Mouse (Mus musculus) forebrain, postnatal 0 days (tissue): Measurements from ENCODE around the gene Igf1. TPM values are rescaled to one million over a fixed set of nuclear protein-coding genes. Genes with fewer than 3 reads are reported as not detected.

ENCODE experiments used
- ATAC-seq: fragments of 200-750 bp; cut with Nextera tagmentation; 2 replicates; pipeline ENCODE4 v1.8.0; 2017; ENCODE audit warnings: mild to moderate bottlenecking, moderate library complexity
- DNase-seq: peaks from one replicate; pipeline ENCODE4 v3.0.0-alpha.2; 2015
- H3K27ac ChIP-seq: fragments of 300-500 bp; sonication (generic); 2 replicates; pipeline ENCODE4 v1.5.1; 2014; ENCODE audit warnings: low read depth, mild to moderate bottlenecking, antibody characterized with exemption, low read length, moderate library complexity, mixed read lengths
- H3K27me3 ChIP-seq: fragments of 300-500 bp; sonication (generic); 2 replicates; pipeline ENCODE4 v1.6.1; 2014; ENCODE audit warnings: mild to moderate bottlenecking, low read length, mixed read lengths; ENCODE audit not compliant: insufficient read depth
- H3K36me3 ChIP-seq: fragments of 300-500 bp; sonication (generic); 2 replicates; pipeline ENCODE4 v1.6.1; 2014; ENCODE audit warnings: mild to moderate bottlenecking, moderate library complexity; ENCODE audit not compliant: insufficient read depth
- H3K4me1 ChIP-seq: fragments of 300-500 bp; sonication (generic); 2 replicates; pipeline ENCODE4 v1.6.1; 2014; ENCODE audit warnings: antibody characterized with exemption; ENCODE audit not compliant: insufficient read depth
- H3K4me2 ChIP-seq: fragments of 300-500 bp; sonication (generic); 2 replicates; pipeline ENCODE4 v1.6.1; 2014; ENCODE audit warnings: low read depth, mild to moderate bottlenecking, moderate library complexity
- H3K4me3 ChIP-seq: fragments of 300-500 bp; sonication (generic); 2 replicates; pipeline ENCODE4 v1.5.1; 2014; ENCODE audit warnings: low read depth, low read length, mixed read lengths
- H3K9ac ChIP-seq: fragments of 300-500 bp; sonication (generic); 2 replicates; pipeline ENCODE4 v1.6.1; 2014; ENCODE audit warnings: mild to moderate bottlenecking
- H3K9me3 ChIP-seq: fragments of 300-500 bp; sonication (generic); 2 replicates; pipeline ENCODE4 v1.6.1; 2016; ENCODE audit warnings: low read length
- CTCF ChIP-seq: sonication (generic); IDR thresholded peaks from 2 replicates; pipeline ENCODE4 v1.5.1; 2016; ENCODE audit warnings: antibody characterized with exemption, control low read depth, low read depth
- WGBS: fragments of 180-500 bp; shearing (Covaris S2); extraction: QIAGEN DNeasy Blood & Tissue Kit; methylation state at CpG from one replicate; pipeline ENCODE4 v1.1.7; 2014; 5-methylcytosine and 5-hydroxymethylcytosine counted together
- polyA plus RNA-seq: library from polyadenylated mRNA; unstranded; fragments of >200 nt; fragmentation: Nextera tagmentation; extraction: Ambion mirVana; gene quantifications from 2 replicates; pipeline ENCODE4 v1.2.1, GENCODE M21; 2015
- total RNA-seq: library from RNA; depleted of rRNA; stranded (reverse); fragments of >200 nt; gene quantifications from 2 replicates; pipeline ENCODE4 v1.2.3, GENCODE M21; 2014

The Igf1 gene
- total and polyA plus RNA-seq, 2 experiments from 2014 or later = 8.4 to 11.5 TPM

DNA sequence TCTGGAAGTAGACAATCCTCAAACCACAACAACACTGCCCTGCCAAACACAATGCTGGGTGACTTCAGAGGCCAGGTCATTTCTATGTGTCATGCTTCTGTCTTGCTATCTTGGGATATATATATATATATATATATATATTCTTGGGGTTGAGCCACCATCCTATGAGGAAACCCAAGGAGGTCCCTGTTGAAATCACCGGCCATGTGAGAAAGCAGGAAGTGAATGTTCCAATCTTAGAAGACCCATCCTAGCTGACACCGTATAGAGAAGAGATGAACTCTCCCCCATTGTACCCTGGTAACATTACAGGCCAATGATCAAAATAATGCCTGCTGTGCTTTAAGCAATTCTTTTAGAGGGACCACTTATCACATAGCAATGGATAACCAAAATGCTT, 28.1 kb upstream of the Igf1 start:
- Histone ChIP-seq H3K4me3 (no peak overlapping the region), H3K4me1 (no peaks in the 10 kb centered on the region), H3K27me3 (no peaks in the 10 kb centered on the region), H3K27ac (no peak overlapping the region), H3K36me3 (no peaks in the 10 kb centered on the region), H3K9me3 (no peaks in the 10 kb centered on the region), H3K9ac (no peak overlapping the region), H3K4me2 (no peak overlapping the region)
- 97% methylated on average over 2 of the region's 2 CpGs for WGBS
- TF ChIP-seq CTCF = no peak
- ATAC-seq = no peak
- DNase-seq = no peak

DNA sequence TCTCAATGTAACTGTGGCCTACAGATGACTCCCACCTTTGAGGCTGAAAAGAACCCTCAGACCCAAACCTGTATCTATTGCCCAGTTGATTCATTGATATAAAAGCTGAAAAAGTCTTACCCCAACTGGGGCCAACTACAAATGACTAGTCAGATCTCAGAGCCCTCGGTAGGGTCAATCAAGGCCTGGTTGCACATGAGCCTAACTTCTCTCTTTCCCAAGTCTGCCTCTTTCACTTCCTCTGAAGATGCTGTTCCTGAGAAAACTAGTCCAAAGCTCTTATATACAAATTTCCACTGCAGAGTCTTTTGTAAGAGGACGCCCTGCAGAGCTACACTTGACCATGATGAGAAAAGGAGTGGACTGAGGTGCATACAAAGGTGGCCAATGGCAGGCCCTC, 27.4 kb upstream of the Igf1 start:
- Histone ChIP-seq H3K4me1 (no peaks in the 10 kb centered on the region), H3K27ac (no peak overlapping the region), H3K4me2 (no peak overlapping the region), H3K36me3 (no peaks in the 10 kb centered on the region), H3K4me3 (no peak overlapping the region), H3K9ac (no peak overlapping the region), H3K27me3 (no peaks in the 10 kb centered on the region), H3K9me3 (no peaks in the 10 kb centered on the region)
- no peak for ATAC-seq
- TF ChIP-seq CTCF = no peak
- no peak for DNase-seq
- 90% methylated on average over 2 of the region's 2 CpGs for WGBS

GRCm38 (mm10) chr10:87832101-87832500, 26.0 kb upstream of the Igf1 start:
- Histone ChIP-seq H3K9ac (no peak overlapping the region), H3K27me3 (no peaks in the 10 kb centered on the region), H3K27ac (no peak overlapping the region), H3K4me2 (no peak overlapping the region), H3K36me3 (no peaks in the 10 kb centered on the region), H3K9me3 (no peaks in the 10 kb centered on the region), H3K4me3 (no peak overlapping the region), H3K4me1 (no peaks in the 10 kb centered on the region)
- DNase-seq = no peak
- ATAC-seq = no peak
- 93% methylated on average over 1 of the region's 1 CpGs for WGBS
- no peak for TF ChIP-seq CTCF

GRCm38 (mm10) chr10:87839454-87839853, 18.6 kb upstream of the Igf1 start:
- 94% methylated on average over 1 of the region's 1 CpGs for WGBS
- ATAC-seq (no peak), DNase-seq (no peak)
- no peak for TF ChIP-seq CTCF
- no peaks in the 10 kb centered on the region for H3K9me3 ChIP-seq
- H3K9ac ChIP-seq = no peak overlapping the region
- no peaks in the 10 kb centered on the region for H3K27me3 ChIP-seq
- no peak overlapping the region for H3K4me3 ChIP-seq
- no peaks in the 10 kb centered on the region for H3K4me1 ChIP-seq
- H3K27ac ChIP-seq = no peak overlapping the region
- no peaks in the 10 kb centered on the region for H3K36me3 ChIP-seq
- no peak overlapping the region for H3K4me2 ChIP-seq

DNA sequence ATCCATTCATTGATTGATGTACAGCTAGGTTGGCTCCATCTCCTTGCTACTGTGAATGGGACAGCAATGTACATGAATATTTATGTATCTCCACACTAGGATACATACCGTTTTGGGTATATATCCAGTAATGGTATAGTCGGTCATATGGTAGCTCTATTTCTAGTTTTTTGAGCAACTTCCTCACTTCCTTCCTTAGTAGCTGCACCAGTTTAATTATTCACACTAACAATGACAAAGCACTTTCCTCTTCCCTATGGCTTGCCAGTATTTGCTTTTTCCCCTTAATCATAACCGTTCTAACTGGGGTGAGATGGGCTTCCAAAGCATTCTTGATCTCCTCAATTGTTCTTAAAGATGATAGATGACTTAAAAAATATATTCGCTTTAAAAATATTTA, 15.6 kb upstream of the Igf1 start:
- Histone ChIP-seq H3K4me3 (no peak overlapping the region), H3K4me1 (no peaks in the 10 kb centered on the region), H3K4me2 (no peak overlapping the region), H3K27ac (no peak overlapping the region), H3K36me3 (no peaks in the 10 kb centered on the region), H3K27me3 (no peaks in the 10 kb centered on the region), H3K9me3 (no peaks in the 10 kb centered on the region), H3K9ac (no peak overlapping the region)
- no peak for TF ChIP-seq CTCF
- DNase-seq (no peak), ATAC-seq (no peak)
- WGBS = 77% methylated on average over 4 of the region's 4 CpGs

- H3K4me2 ChIP-seq = no peak overlapping the region
- H3K27me3 ChIP-seq = no peaks in the 10 kb centered on the region
- no peak for ATAC-seq
- no peak overlapping the region for H3K27ac ChIP-seq
- WGBS = 55% methylated on average over 8 of the region's 8 CpGs
- H3K4me1 ChIP-seq = no peaks in the 10 kb centered on the region
- no peak overlapping the region for H3K9ac ChIP-seq
- no peak for DNase-seq
- no peak overlapping the region for H3K4me3 ChIP-seq
- H3K9me3 ChIP-seq = no peaks in the 10 kb centered on the region
- no peak for TF ChIP-seq CTCF
- H3K36me3 ChIP-seq = no peaks in the 10 kb centered on the region
These were observed 13.0 kb upstream of the Igf1 start for GRCm38 (mm10) chr10:87844917-87845552.

DNA sequence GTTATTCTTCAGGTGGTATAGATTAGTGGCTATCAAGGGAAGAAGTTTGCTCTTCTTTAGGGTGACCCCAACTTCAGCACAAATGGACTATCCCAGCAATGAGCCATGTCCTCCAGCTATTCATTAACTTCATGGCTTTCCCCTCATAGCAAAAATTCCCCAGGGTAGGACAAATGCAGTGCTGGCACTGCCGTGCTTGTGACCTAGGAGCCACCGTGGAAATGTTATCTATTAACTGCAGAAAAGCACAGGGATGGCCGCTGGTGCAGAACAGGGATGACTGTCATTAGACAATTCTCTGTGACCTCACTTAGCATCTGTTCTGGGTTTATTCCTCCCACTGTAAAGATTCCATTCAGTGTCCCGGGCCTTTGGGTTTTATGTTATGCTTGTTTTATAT, 10.2 kb upstream of the Igf1 start:
- Histone ChIP-seq H3K4me2 (no peak overlapping the region), H3K27me3 (no peaks in the 10 kb centered on the region), H3K9ac (no peak overlapping the region), H3K4me3 (no peak overlapping the region), H3K27ac (no peak overlapping the region), H3K9me3 (no peaks in the 10 kb centered on the region), H3K4me1 (no peaks in the 10 kb centered on the region), H3K36me3 (no peaks in the 10 kb centered on the region)
- TF ChIP-seq CTCF = no peak
- DNase-seq (no peak), ATAC-seq (no peak)
- WGBS = 83% methylated on average over 4 of the region's 4 CpGs
